Comparison of ENCODE assay signal across 20 mouse cellular contexts in the genomic region with DNA sequence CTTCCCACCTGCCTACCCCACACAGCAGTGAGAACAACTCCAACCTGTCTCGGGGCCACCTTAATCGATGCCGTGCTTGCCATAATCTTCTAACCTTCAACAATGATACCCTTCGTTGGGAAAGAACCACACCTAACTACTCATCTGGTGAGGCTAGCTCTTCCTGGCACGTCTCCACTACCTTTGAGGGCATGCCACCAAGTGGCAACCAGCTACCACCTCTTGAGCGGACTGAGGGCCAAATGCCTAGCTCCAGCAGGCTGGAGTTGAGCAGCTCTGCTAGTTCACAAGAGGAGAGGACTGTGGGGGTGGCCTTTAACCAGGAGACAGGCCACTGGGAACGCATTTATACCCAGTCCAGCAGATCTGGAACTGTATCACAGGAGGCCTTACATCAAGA. TPM values are rescaled to one million over a fixed set of nuclear protein-coding genes. Genes with fewer than 3 reads are reported as not detected.
DNase-seq lines count a peak whose midpoint lies in the region; ATAC-seq and TF ChIP-seq lines count a peak whose summit lies in the region.
"Had no signal": no experiment of that assay in that cellular context is flagged by ENCODE, and none has a peak within 500 bp of the region (broad histone marks: within the 10 kb centered on the region; RNA-seq: fewer than 3 reads in every experiment).

No protein-coding gene starts in this region.

- no peaks in the 10 kb centered on the region for H3K27me3 ChIP-seq in cerebellum, adult 2 months (ENCODE audit: control insufficient read depth, insufficient read depth, low read length)
- H3K27me3 ChIP-seq in forebrain, embryonic 16.5 days (replicated peaks; ENCODE audit: control insufficient read depth, insufficient read depth, low read length) = no peaks in the 10 kb centered on the region
- H3K27me3 ChIP-seq in forebrain, embryonic 15.5 days = no peaks in the 10 kb centered on the region
- H3K27me3 ChIP-seq: CH12.LX; heart, embryonic 13.5 days; hindbrain, embryonic 15.5 days; Patski had no signal

- DNase-seq in cerebellum, adult 11 months = peak; percentile 35
- DNase-seq in cerebellum, postnatal 10 days = no peak
- DNase-seq in CD4-positive helper T cell, adult 2 months (ENCODE audit: low read depth, low spot score) = peak; percentile 9
- peak; percentile 50 to 55 for DNase-seq in cerebellum, adult 2 months
- DNase-seq in cerebellum, postnatal 25 days = peak; percentile 43 to 45
- DNase-seq: adrenal gland, postnatal 14 days; forebrain, postnatal 0 days; gastrocnemius, postnatal 25 days; heart, postnatal 36 days; kidney, adult 8-10 months had no signal

- no peaks in the 10 kb centered on the region for H3K9me3 ChIP-seq in forebrain, embryonic 16.5 days (ENCODE audit: control insufficient read depth, low read length)
- no peaks in the 10 kb centered on the region for H3K9me3 ChIP-seq in forebrain, embryonic 15.5 days
- H3K9me3 ChIP-seq: embryonic facial prominence, embryonic 10.5 days; heart, embryonic 13.5 days; hindbrain, embryonic 15.5 days had no signal

- no peak for TF ChIP-seq CTCF in cerebellum, adult 2 months (IDR thresholded peaks at IDR 0.05; ENCODE audit: borderline replicate concordance, insufficient read depth, low read depth, low read length)

- H3K4me3 ChIP-seq in cerebellum, adult 2 months (replicated peaks; ENCODE audit: insufficient read depth, low read depth, low read length) = no peak overlapping the region
- H3K4me3 ChIP-seq in forebrain, embryonic 16.5 days (replicated peaks; ENCODE audit: low read length) = no peak overlapping the region
- H3K4me3 ChIP-seq in forebrain, embryonic 15.5 days = no peak overlapping the region
- H3K4me3 ChIP-seq: embryonic facial prominence, embryonic 10.5 days; erythroblast, embryonic 14.5 days; heart, embryonic 13.5 days; hindbrain, embryonic 15.5 days had no signal

- H3K4me1 ChIP-seq in cerebellum, adult 2 months (ENCODE audit: control insufficient read depth, insufficient read depth, low read length) = peaks cover 16% of the 10 kb centered on the region
- H3K4me1 ChIP-seq in forebrain, embryonic 16.5 days (replicated peaks; ENCODE audit: control insufficient read depth, insufficient read depth, low read length) = 0 out of 2 replicates have a peak, but pooled peaks cover 5% of the 10 kb centered on the region
- H3K4me1 ChIP-seq in forebrain, embryonic 15.5 days = 0 out of 2 replicates have a peak, but pooled peaks cover 3% of the 10 kb centered on the region
- H3K4me1 ChIP-seq: embryonic facial prominence, embryonic 10.5 days; hindbrain, embryonic 15.5 days had no signal

- H3K9ac ChIP-seq in forebrain, embryonic 16.5 days (replicated peaks; ENCODE audit: low read depth, low read length) = no peak overlapping the region
- no peak overlapping the region for H3K9ac ChIP-seq in forebrain, embryonic 15.5 days (replicated peaks)
- H3K9ac ChIP-seq: forebrain, postnatal 0 days; heart, embryonic 13.5 days; hindbrain, embryonic 15.5 days had no signal

- H3K27ac ChIP-seq in cerebellum, adult 2 months (ENCODE audit: insufficient read depth, low read length) = no peak overlapping the region
- H3K27ac ChIP-seq in forebrain, embryonic 16.5 days (ENCODE audit: low read length) = no peak overlapping the region
- H3K27ac ChIP-seq in forebrain, embryonic 15.5 days (replicated peaks) = no peak overlapping the region
- H3K27ac ChIP-seq: embryonic facial prominence, embryonic 10.5 days; heart, embryonic 13.5 days; hindbrain, embryonic 15.5 days had no signal

- no peak overlapping the region for H3K4me2 ChIP-seq in forebrain, embryonic 16.5 days (ENCODE audit: low read length)
- no peak overlapping the region for H3K4me2 ChIP-seq in forebrain, embryonic 15.5 days (replicated peaks)
- H3K4me2 ChIP-seq: heart, embryonic 13.5 days; hindbrain, embryonic 15.5 days had no signal

- TF ChIP-seq POLR2A in cerebellum, adult 2 months (IDR thresholded peaks at IDR 0.05; ENCODE audit: borderline replicate concordance, insufficient read depth, low read length) = no peak

- ATAC-seq in forebrain, embryonic 16.5 days = no peak
- ATAC-seq in forebrain, embryonic 15.5 days (replicated peaks) = no peak
- ATAC-seq: activated CD4-positive, CD25-positive, alpha-beta regulatory T cell, adult 4 months; forebrain, postnatal 0 days; intestine, postnatal 0 days; Patski had no signal

- H3K36me3 ChIP-seq in forebrain, embryonic 16.5 days (ENCODE audit: control insufficient read depth, insufficient read depth) = peaks cover 17% of the 10 kb centered on the region
- H3K36me3 ChIP-seq in forebrain, embryonic 15.5 days = peaks cover 33% of the 10 kb centered on the region

- 58% methylated on average over 7 of the region's 7 CpGs for WGBS in cerebellum, adult 2 months
- 87% methylated on average over 7 of the region's 7 CpGs for WGBS in forebrain, embryonic 16.5 days
- WGBS in forebrain, embryonic 15.5 days = 93% methylated on average over 7 of the region's 7 CpGs

RNA-seq across cellular contexts. Expression of a gene that starts 43.4 kb away (rescaled TPM):
- 37.9 and 38.9 TPM in 2 replicates for polyA plus RNA-seq in cerebellum, adult 2 months (2012; rRNA removed)
- polyA plus RNA-seq in forebrain, embryonic 16.5 days (2015; fragmentation: Nextera tagmentation; extraction: Ambion mirVana) = 23.5 and 25.5 TPM in 2 replicates
- 20.0 and 21.8 TPM in 2 replicates for polyA plus RNA-seq in forebrain, embryonic 15.5 days (2015; fragmentation: Nextera tagmentation; extraction: Ambion mirVana)

Comparison
In these comparisons a context has a peak if more than half of its experiments do, and no peak if none do; other contexts are left out.
1. DNase-seq: peak in cerebellum, adult 11 months (single experiment), CD4-positive helper T cell, adult 2 months (single experiment), cerebellum, adult 2 months (2 of 2) and cerebellum, postnatal 25 days (2 of 2); none in cerebellum, postnatal 10 days (0 of 2).